Mouse (Mus musculus) neural tube, embryonic 12.5 days (tissue): Measurements from ENCODE around the gene Serpina1b. TPM values are rescaled to one million over a fixed set of nuclear protein-coding genes. Genes with fewer than 3 reads are reported as not detected.
"Not testable (repeated sequence)": the region's sequence is repeated elsewhere in the genome, so short reads cannot be mapped to it uniquely, and the experiment has no call there.

Experiments used
- ATAC-seq: fragments of 200-750 bp; cut with Nextera tagmentation; 2 replicates; pipeline ENCODE4 v1.8.0; 2017; ENCODE audit warnings: low read depth, mild to moderate bottlenecking, moderate TSS enrichment, moderate library complexity; ENCODE audit not compliant: low FRiP score
- H3K27ac ChIP-seq: fragments of 300-500 bp; sonication (generic); 2 replicates; pipeline ENCODE4 v1.5.1; 2016
- H3K27me3 ChIP-seq: fragments of 300-500 bp; sonication (generic); replicated peaks from 2 replicates; pipeline ENCODE4 v1.6.1; 2016; ENCODE audit warnings: mild to moderate bottlenecking
- H3K36me3 ChIP-seq: fragments of 300-500 bp; sonication (generic); 2 replicates; pipeline ENCODE4 v1.6.1; 2016; ENCODE audit warnings: mild to moderate bottlenecking
- H3K4me1 ChIP-seq: fragments of 300-500 bp; sonication (generic); 2 replicates; pipeline ENCODE4 v1.6.1; 2016
- H3K4me2 ChIP-seq: fragments of 300-500 bp; sonication (generic); replicated peaks from 2 replicates; pipeline ENCODE4 v1.6.1; 2016; ENCODE audit warnings: mild to moderate bottlenecking
- H3K4me3 ChIP-seq: fragments of 300-500 bp; sonication (generic); 2 replicates; pipeline ENCODE4 v1.5.1; 2016
- H3K9ac ChIP-seq: fragments of 300-500 bp; sonication (generic); 2 replicates; pipeline ENCODE4 v1.6.1; 2016; ENCODE audit warnings: mild to moderate bottlenecking
- H3K9me3 ChIP-seq: fragments of 300-500 bp; sonication (generic); 2 replicates; pipeline ENCODE4 v1.6.1; 2016; ENCODE audit warnings: mild to moderate bottlenecking
- WGBS: fragments of 180-500 bp; shearing (Covaris S2); methylation state at CpG from one replicate; pipeline ENCODE4 v1.1.7; 2016; 5-methylcytosine and 5-hydroxymethylcytosine counted together
- polyA plus RNA-seq: library from polyadenylated mRNA; unstranded; fragments of >200 nt; fragmentation: Nextera tagmentation; extraction: Ambion mirVana; gene quantifications from 2 replicates; pipeline ENCODE4 v1.2.1, GENCODE M21; 2016

Serpina1b gene
- polyA plus RNA-seq = 0.19 and 0.20 TPM in 2 replicates

- not testable (repeated sequence) for H3K9me3 ChIP-seq, H3K9ac ChIP-seq, H3K4me3 ChIP-seq, H3K36me3 ChIP-seq, H3K4me1 ChIP-seq, H3K27ac ChIP-seq, H3K4me2 ChIP-seq, H3K27me3 ChIP-seq, ATAC-seq
- 76% methylated on average over 4 of the region's 4 CpGs for WGBS
These were observed at the start of gene Serpina1b for GRCm38 (mm10) chr12:103830273-103830672. Serpina1b (minus strand) TSS chr12:103830373.

GRCm38 (mm10) chr12:103866873-103867272 lies 36.7 kb upstream of the Serpina1b start:
- WGBS = 79% methylated on average over 1 of the region's 1 CpGs
- H3K4me2 ChIP-seq, H3K9ac ChIP-seq: not testable (repeated sequence)

GRCm38 (mm10) chr12:103863101-103863974 lies 33.2 kb upstream of the Serpina1b start, which contains the start of gene Serpina1a:
Serpina1a (minus strand) TSS chr12:103863562.
- H3K36me3 ChIP-seq, H3K27me3 ChIP-seq, H3K9ac ChIP-seq, H3K9me3 ChIP-seq, H3K4me1 ChIP-seq, ATAC-seq, H3K4me2 ChIP-seq, H3K27ac ChIP-seq, H3K4me3 ChIP-seq: not testable (repeated sequence)
- WGBS = 81% methylated on average over 9 of the region's 9 CpGs

More at GRCm38 (mm10) chr12:103866873-103867272, 36.7 kb upstream of the Serpina1b start:
- H3K27ac ChIP-seq, H3K9me3 ChIP-seq, ATAC-seq, H3K4me3 ChIP-seq, H3K27me3 ChIP-seq, H3K4me1 ChIP-seq, H3K36me3 ChIP-seq: not testable (repeated sequence)

GRCm38 (mm10) chr12:103860976-103861375 lies 30.8 kb upstream of the Serpina1b start:
- no peak overlapping the region for H3K9ac ChIP-seq
- no peak for ATAC-seq
- no peak overlapping the region for H3K27ac ChIP-seq
- H3K36me3 ChIP-seq = no peaks in the 10 kb centered on the region
- WGBS = 79% methylated on average over 3 of the region's 3 CpGs
- H3K4me1 ChIP-seq = no peaks in the 10 kb centered on the region
- no peaks in the 10 kb centered on the region for H3K27me3 ChIP-seq
- 0 out of 2 replicates have a peak, but pooled peaks cover 5% of the 10 kb centered on the region for H3K9me3 ChIP-seq
- no peak overlapping the region for H3K4me2 ChIP-seq
- no peak overlapping the region for H3K4me3 ChIP-seq

- not testable (repeated sequence) for H3K4me3 ChIP-seq, H3K9me3 ChIP-seq, H3K27ac ChIP-seq, H3K9ac ChIP-seq, ATAC-seq, H3K4me2 ChIP-seq, H3K36me3 ChIP-seq, H3K27me3 ChIP-seq, H3K4me1 ChIP-seq
- WGBS = 81% methylated on average over 3 of the region's 4 CpGs
These were observed 30.4 kb upstream of the Serpina1b start for GRCm38 (mm10) chr12:103860571-103860970.

GRCm38 (mm10) chr12:103859584-103859983 lies 29.4 kb upstream of the Serpina1b start:
- not testable (repeated sequence) for H3K27ac ChIP-seq, H3K4me3 ChIP-seq, H3K27me3 ChIP-seq, H3K9ac ChIP-seq, H3K36me3 ChIP-seq, H3K9me3 ChIP-seq, H3K4me1 ChIP-seq, ATAC-seq, H3K4me2 ChIP-seq
- WGBS = 72% methylated on average over 3 of the region's 3 CpGs

GRCm38 (mm10) chr12:103853032-103853431 lies 22.9 kb upstream of the Serpina1b start:
- H3K4me3 ChIP-seq, H3K4me2 ChIP-seq, ATAC-seq, H3K27ac ChIP-seq, H3K36me3 ChIP-seq, H3K9ac ChIP-seq, H3K9me3 ChIP-seq, H3K4me1 ChIP-seq, H3K27me3 ChIP-seq: not testable (repeated sequence)
- WGBS = 89% methylated on average over 2 of the region's 2 CpGs

GRCm38 (mm10) chr12:103827661-103828372 lies 2.4 kb downstream of the Serpina1b start:
- not testable (repeated sequence) for H3K9ac ChIP-seq, H3K27ac ChIP-seq, H3K27me3 ChIP-seq, H3K36me3 ChIP-seq, H3K4me1 ChIP-seq, H3K4me2 ChIP-seq, H3K9me3 ChIP-seq, ATAC-seq, H3K4me3 ChIP-seq
- 90% methylated on average over 6 of the region's 6 CpGs for WGBS

- not testable (repeated sequence) for ATAC-seq
These were observed 6.3 kb downstream of the Serpina1b start for GRCm38 (mm10) chr12:103823826-103824225.

GRCm38 (mm10) chr12:103773246-103773851 lies 56.8 kb downstream of the Serpina1b start, which contains the start of gene Serpina1d:
Serpina1d (minus strand) TSS chr12:103773592.
- H3K27ac ChIP-seq, H3K27me3 ChIP-seq, ATAC-seq, H3K9ac ChIP-seq, H3K36me3 ChIP-seq, H3K4me2 ChIP-seq, H3K9me3 ChIP-seq, H3K4me3 ChIP-seq, H3K4me1 ChIP-seq: not testable (repeated sequence)
- 86% methylated on average over 6 of the region's 6 CpGs for WGBS

More at GRCm38 (mm10) chr12:103823826-103824225, 6.3 kb downstream of the Serpina1b start:
- not testable (repeated sequence) for H3K9me3 ChIP-seq, H3K4me1 ChIP-seq, H3K4me2 ChIP-seq, H3K9ac ChIP-seq, H3K4me3 ChIP-seq, H3K36me3 ChIP-seq, H3K27me3 ChIP-seq, H3K27ac ChIP-seq
- WGBS = 79% methylated on average over 5 of the region's 5 CpGs

GRCm38 (mm10) chr12:103770597-103770996 lies 59.6 kb downstream of the Serpina1b start:
- not testable (repeated sequence) for H3K27ac ChIP-seq, ATAC-seq, H3K27me3 ChIP-seq, H3K4me2 ChIP-seq, H3K9me3 ChIP-seq, H3K4me1 ChIP-seq, H3K36me3 ChIP-seq, H3K9ac ChIP-seq, H3K4me3 ChIP-seq
- 88% methylated on average over 1 of the region's 1 CpGs for WGBS

GRCm38 (mm10) chr12:103763083-103763482 lies 67.1 kb downstream of the Serpina1b start:
- H3K4me3 ChIP-seq, H3K36me3 ChIP-seq, H3K4me2 ChIP-seq, H3K9ac ChIP-seq, H3K9me3 ChIP-seq, H3K27ac ChIP-seq, H3K27me3 ChIP-seq, H3K4me1 ChIP-seq, ATAC-seq: not testable (repeated sequence)
- WGBS = 85% methylated on average over 3 of the region's 3 CpGs
